Mouse (Mus musculus): Measurements from ENCODE around the gene Capg.

Capg gene

DNA sequence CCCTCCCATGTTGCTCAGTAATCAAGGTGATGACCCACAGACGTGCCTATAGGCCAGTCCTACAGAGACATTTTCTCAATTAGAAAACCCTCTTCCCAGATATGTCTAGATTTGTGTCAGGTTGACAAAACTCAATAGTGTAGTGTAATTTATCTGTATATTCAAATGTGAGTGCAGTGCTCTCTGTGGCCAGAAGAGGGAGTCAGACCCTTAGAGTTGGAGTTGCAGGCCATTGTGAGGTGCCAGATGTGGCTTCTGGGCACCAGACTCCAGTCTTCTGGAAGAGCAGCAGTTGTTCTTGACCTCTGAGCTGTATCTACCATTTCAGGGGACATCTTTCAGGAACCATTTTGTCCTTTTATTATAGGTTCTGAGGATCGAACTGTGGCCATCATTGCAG, 2.9 kb downstream of the Capg start:
- H3K27me3 ChIP-seq (ENCODE audit: control insufficient read depth, insufficient read depth, low read length, poor library complexity, severe bottlenecking): no peaks in the 10 kb centered on the region
- H3K36me3 ChIP-seq (ENCODE audit: control insufficient read depth, insufficient read depth, low read length, poor library complexity, severe bottlenecking): no peaks in the 10 kb centered on the region
- DNase-seq (ENCODE audit: low read depth, low spot score): no peak

DNA sequence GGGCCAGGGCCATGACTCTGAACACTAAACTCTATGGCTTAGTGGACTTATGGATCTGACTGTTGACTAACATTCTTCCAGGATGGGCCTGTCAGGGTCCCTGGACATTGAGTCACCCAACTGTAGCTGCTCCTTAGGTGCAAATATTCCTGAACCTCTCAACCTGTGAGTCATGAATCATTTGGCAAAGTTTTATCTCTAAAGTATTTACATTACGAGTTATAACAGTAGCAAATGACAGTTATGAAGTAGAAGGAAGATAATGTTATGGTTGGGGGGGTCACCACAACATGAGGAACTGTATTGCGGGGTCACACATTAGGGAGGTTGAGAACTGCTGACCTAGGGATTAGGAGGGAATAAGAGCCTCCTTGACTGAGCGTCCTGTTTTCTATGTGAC, 3.7 kb downstream of the Capg start:
- no peak for DNase-seq (ENCODE audit: low read depth, low spot score)
- Histone ChIP-seq H3K36me3 (ENCODE audit: control insufficient read depth, insufficient read depth, low read length, poor library complexity, severe bottlenecking) (no peaks in the 10 kb centered on the region), H3K27me3 (ENCODE audit: control insufficient read depth, insufficient read depth, low read length, poor library complexity, severe bottlenecking) (no peaks in the 10 kb centered on the region)

DNA sequence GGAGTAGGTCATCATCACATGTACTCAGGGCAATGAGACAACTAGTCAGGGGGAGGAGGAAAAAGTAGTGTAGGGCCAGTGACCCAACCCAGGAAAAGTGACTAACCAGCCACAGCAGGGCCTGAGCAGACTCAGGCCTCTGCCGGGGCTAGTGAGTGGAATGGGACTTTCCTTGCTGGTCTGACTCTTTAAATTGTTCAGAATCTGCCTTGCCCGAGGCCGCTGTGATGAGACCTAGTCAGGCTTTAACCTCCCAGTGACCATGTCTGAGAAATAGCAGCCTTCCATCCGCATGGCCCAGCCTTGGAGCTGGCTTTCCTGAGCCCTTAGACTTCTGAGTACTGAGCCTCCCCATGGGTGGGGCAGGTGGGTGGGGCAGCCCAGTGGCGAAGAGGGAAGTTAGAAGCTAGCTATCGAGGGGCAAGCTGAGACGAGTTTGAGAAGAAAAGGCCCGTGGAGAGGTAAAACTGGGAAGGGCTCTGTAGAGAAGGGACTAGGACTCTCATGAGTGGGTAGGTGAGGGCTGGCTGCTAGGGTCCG, 4.9 kb downstream of the Capg start:
- no peaks in the 10 kb centered on the region for H3K27me3 ChIP-seq (ENCODE audit: control insufficient read depth, insufficient read depth, low read length, poor library complexity, severe bottlenecking)
- peak; percentile 59 for DNase-seq (ENCODE audit: low read depth, low spot score)
- H3K36me3 ChIP-seq (ENCODE audit: control insufficient read depth, insufficient read depth, low read length, poor library complexity, severe bottlenecking): no peaks in the 10 kb centered on the region

DNA sequence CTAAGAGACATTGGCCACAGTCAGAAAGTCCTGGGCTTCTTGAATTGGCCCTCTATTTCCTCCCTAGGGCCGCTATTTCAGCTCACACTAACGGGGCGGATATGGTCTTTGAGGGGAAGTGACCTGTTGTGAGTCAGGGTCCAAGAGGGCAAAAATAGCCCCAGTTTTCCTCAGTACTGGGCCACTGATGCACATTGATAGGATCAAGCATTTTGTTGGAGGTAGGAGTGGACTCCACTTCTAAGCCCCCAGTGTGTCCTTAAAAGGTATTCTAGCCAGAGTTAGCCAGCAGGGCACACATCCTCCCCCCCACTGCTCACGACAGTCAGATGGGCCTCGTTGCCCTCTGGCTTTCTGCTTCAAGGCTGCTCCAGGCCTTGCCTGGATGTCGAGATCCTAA, 5.8 kb downstream of the Capg start:
- Histone ChIP-seq H3K27me3 (ENCODE audit: control insufficient read depth, insufficient read depth, low read length, poor library complexity, severe bottlenecking) (no peaks in the 10 kb centered on the region), H3K36me3 (ENCODE audit: control insufficient read depth, insufficient read depth, low read length, poor library complexity, severe bottlenecking) (no peaks in the 10 kb centered on the region; the same call in 1 of the 2 replicates)
- DNase-seq (ENCODE audit: low read depth, low spot score): peak; percentile 20

DNA sequence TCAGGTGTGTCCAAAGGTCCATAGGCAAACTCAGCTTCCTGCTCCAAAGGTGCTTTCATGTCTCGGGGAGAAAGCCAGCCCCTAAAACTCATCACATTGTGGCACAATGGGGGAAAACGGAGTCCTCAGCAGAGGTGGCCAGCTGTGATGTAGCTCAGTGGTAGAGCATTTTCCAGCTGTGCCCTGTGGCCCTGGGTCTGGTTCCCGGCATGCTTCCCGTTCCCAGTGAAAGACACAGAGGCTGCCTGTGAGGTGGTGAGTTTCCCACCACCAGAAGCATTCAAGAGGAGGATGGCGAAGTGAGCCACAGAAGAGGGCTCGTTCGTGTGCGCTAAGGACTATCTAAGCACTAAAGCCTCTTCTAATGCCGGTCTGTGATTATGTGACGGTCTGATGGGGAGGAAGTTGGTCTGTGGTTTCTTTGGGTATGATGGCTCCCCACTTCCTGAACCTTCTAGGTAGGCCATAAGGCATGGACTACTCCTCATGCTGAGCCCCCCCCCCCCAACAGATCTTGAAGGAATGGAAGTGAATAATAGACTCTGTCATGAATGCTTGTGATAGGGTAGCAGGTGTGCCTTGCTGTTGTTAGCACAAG, 6.4 kb downstream of the Capg start:
- Histone ChIP-seq H3K27me3 (ENCODE audit: control insufficient read depth, insufficient read depth, low read length, poor library complexity, severe bottlenecking) (no peaks in the 10 kb centered on the region), H3K36me3 (ENCODE audit: control insufficient read depth, insufficient read depth, low read length, poor library complexity, severe bottlenecking) (no peaks in the 10 kb centered on the region; the same call in none of the 2 replicates)
- DNase-seq (ENCODE audit: low read depth, low spot score): peak; percentile 63

DNA sequence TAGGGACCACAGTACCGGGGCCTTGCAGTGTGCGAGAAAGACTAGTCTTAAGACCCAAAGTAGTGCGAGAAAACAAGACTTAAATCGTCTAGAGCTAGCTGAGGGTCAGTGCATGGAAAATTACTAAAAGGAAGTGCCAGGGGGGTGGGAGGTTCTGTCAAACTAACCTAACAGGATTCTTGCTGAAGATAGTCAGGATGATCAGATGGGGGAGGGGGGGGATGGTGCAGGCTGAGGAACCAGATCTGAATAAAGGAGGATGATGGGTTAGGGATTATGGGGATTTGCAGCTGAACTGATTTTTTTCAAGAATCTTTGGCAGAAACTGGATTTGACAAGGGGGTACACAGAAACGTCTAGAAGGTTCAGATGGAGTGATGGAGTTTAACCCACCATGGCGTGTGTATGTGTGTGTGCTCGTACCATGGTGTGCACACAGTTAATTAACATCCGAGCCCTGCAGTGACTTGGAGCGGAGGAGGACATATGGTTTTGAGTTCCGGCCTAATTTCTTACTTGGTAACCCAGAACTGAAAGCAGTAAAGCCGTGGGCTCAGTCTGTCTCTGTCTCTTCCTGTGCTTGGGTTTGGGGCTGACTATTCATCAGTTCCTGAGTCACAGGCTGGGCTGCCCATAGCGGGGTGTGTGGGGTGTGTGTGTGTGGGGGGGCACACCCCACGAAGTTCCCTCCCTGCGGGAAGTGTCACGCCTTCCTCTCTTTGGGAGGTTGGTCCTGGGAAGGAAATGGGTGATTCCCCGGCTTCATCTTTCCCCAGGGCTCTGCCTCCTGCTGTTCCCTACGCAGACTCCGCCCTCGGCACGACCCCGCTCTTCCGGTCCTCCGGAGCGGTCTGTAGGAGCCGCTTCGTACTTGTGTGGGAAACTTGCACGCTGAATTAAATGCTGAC, 8.2 kb downstream of the Capg start:
- peaks cover 3% of the 10 kb centered on the region for H3K36me3 ChIP-seq (ENCODE audit: control insufficient read depth, insufficient read depth, low read length, poor library complexity, severe bottlenecking)
- DNase-seq (ENCODE audit: low read depth, low spot score): peak; percentile 66
- H3K27me3 ChIP-seq (ENCODE audit: control insufficient read depth, insufficient read depth, low read length, poor library complexity, severe bottlenecking): no peaks in the 10 kb centered on the region

DNA sequence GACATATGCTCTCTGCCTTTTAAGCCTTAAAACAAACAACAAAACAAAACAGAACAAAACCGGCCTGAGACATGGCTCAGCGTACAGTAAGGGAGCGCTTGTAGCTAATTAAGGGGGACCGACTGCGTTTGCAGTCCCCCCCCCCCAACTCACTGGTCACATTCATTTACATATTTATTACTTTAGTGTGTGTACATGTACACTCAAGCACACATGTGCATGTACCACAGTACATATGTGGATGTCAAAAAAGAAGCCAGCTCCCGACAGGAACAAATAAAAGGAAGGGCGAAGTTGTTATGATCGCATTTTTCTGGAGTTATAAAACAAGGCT, 8.9 kb downstream of the Capg start:
- peaks cover 5% of the 10 kb centered on the region for H3K36me3 ChIP-seq (ENCODE audit: control insufficient read depth, insufficient read depth, low read length, poor library complexity, severe bottlenecking)
- H3K27me3 ChIP-seq (ENCODE audit: control insufficient read depth, insufficient read depth, low read length, poor library complexity, severe bottlenecking): no peaks in the 10 kb centered on the region
- DNase-seq (ENCODE audit: low read depth, low spot score): no peak

DNA sequence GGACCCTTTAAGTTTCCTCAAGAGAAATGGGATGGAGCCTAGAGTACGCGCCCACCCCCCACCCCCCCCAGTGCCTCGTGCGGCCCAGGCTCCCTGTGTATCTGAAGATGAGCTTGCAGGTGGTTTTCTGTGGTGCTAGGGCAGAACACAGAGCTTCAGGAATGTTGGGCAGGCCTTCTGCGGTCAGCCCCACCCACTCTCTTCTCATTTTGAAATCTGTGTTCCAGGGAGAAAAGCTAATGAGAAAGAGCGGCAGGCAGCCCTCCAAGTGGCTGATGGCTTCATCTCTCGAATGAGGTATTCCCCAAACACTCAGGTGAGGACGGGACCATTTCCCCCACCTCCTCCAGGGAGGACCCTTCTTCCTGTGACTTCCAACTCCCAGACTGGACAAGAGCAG, 16.6 kb downstream of the Capg start:
- DNase-seq (ENCODE audit: low read depth, low spot score): no peak

DNA sequence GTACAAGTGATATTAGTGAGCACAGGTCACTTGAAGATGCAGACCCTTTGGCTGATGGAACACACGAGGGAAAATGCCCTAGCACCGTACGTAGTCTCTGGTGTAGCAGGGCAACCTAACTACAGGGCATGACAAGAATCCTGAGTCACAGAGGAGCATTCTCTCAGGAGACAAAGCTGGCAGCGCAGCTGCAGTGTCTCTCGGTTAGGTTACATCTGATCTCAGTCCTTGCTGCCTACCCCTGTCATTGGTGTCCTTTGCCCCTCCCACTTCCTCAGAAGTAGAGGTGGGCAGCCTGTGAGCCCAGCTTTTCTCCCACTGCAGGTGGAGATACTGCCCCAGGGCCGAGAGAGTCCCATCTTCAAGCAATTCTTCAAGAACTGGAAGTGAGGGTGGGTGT, 18.3 kb downstream of the Capg start:
- Histone ChIP-seq H3K27me3 (ENCODE audit: control insufficient read depth, insufficient read depth, low read length, poor library complexity, severe bottlenecking) (no peaks in the 10 kb centered on the region), H3K36me3 (ENCODE audit: control insufficient read depth, insufficient read depth, low read length, poor library complexity, severe bottlenecking) (peaks cover 5% of the 10 kb centered on the region)
- no peak for DNase-seq (ENCODE audit: low read depth, low spot score)

More for the DNA sequence above, 16.6 kb downstream of the Capg start:
- Histone ChIP-seq H3K27me3 (ENCODE audit: control insufficient read depth, insufficient read depth, low read length, poor library complexity, severe bottlenecking) (no peaks in the 10 kb centered on the region), H3K36me3 (ENCODE audit: control insufficient read depth, insufficient read depth, low read length, poor library complexity, severe bottlenecking) (peaks cover 8% of the 10 kb centered on the region)

DNA sequence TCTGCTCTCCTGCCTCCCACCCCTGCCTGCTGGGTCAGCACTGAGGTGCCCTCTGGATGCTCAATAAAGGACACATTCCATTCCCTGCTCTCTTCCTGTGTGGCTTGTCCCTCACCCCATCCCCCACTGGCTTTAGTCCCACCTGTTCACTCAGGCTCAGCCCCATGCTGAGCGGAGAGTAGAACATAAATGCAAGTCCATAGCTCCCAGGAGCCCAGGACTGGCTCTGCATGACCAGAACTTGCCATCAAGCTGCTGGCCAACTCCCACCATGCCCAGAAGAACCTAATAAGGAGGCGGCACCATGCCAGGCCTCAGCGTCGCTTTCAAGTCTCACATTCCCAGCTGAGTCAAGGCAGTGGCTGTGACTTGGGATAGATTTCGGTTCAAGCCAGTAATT, 18.7 kb downstream of the Capg start:
- Histone ChIP-seq H3K27me3 (ENCODE audit: control insufficient read depth, insufficient read depth, low read length, poor library complexity, severe bottlenecking) (no peaks in the 10 kb centered on the region), H3K36me3 (ENCODE audit: control insufficient read depth, insufficient read depth, low read length, poor library complexity, severe bottlenecking) (peaks cover 3% of the 10 kb centered on the region)
- DNase-seq (ENCODE audit: low read depth, low spot score): no peak

DNA sequence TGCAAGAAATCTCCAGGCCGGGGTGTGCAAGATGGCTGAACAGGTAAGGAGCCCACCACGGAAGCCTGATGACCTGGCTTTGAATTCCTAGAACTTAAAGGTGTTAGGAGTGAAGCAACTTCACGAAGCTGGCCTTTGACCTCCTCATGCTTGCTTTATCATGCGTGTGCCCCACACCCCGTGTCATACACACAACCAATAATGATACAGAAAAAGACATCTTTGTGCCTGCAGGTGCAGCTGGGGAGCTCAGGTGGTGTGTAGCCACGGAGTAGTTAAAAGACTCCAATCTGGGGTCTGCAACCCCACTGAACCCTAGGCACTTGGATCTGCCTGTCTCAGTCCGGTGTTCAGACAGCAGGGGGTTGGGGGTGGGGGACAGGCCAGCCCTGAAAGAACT, 21.3 kb downstream of the Capg start:
- Histone ChIP-seq H3K27me3 (ENCODE audit: control insufficient read depth, insufficient read depth, low read length, poor library complexity, severe bottlenecking) (no peaks in the 10 kb centered on the region), H3K36me3 (ENCODE audit: control insufficient read depth, insufficient read depth, low read length, poor library complexity, severe bottlenecking) (no peaks in the 10 kb centered on the region; the same call in none of the 2 replicates)
- DNase-seq (ENCODE audit: low read depth, low spot score): no peak

DNA sequence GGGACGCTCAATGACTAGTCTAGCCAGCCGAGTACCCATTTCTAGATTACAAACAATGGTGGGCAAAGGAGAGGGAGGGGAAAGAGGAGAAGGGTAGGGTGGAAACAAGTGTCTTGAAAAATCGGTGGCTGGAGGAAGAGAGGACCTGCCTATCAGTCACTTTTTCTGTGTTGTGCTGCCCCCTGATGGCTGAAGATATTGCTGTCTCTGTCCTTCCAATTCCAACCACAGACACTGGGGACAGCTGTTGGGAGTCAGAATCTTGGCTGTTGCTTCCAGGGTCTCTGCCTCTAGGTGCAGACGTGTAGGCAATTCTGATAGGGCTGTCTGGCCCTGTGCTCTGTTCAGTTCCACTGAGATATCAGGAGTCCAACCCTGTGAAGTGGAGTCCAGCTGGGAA, 21.9 kb downstream of the Capg start:
- DNase-seq (ENCODE audit: low read depth, low spot score): peak; percentile 91
- Histone ChIP-seq H3K27me3 (ENCODE audit: control insufficient read depth, insufficient read depth, low read length, poor library complexity, severe bottlenecking) (no peaks in the 10 kb centered on the region), H3K36me3 (ENCODE audit: control insufficient read depth, insufficient read depth, low read length, poor library complexity, severe bottlenecking) (no peaks in the 10 kb centered on the region; the same call in none of the 2 replicates)

DNA sequence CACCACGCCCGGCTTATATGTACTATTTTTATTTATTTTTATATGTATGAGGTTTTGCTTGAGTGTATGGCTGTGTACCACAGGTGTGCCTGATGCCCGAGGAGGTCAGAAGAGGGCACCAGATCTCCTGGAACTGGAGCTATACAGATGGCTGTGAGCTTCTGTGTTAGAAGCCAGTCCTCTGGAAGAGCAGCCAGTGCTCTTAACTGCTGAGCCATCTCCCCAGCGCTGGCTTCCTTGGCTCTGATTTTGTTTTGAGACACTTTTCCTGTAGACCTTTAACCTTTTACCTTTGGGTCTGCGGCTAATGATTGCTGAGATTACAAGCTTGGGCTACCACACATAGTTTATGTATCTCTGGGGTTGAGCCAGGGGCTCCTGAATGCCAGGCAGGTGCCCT, 23.3 kb downstream of the Capg start:
- Histone ChIP-seq H3K36me3 (ENCODE audit: control insufficient read depth, insufficient read depth, low read length, poor library complexity, severe bottlenecking) (no peaks in the 10 kb centered on the region; the same call in 1 of the 2 replicates), H3K27me3 (ENCODE audit: control insufficient read depth, insufficient read depth, low read length, poor library complexity, severe bottlenecking) (no peaks in the 10 kb centered on the region)
- DNase-seq (ENCODE audit: low read depth, low spot score): no peak

DNA sequence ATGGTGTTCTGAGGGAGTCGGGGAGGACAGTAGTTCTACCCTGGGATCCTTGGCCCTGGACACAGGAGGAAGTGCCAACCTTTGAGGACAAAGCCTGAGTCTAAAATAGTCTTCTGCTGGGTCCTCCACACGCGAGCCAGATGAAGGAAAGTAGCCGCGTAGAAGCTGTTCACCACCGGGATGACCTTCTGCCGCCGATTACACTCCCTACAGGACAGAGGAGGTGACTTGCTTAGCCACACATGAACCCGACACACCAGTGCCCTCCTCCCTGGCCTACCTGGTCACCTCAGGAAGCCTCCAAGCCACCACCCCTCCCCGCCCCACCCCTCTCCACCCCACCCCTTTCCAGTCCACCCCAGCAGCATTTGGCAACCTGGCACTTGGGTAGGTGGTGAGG, 24.5 kb downstream of the Capg start:
- no peaks in the 10 kb centered on the region; the same call in 1 of the 2 replicates for H3K36me3 ChIP-seq (ENCODE audit: control insufficient read depth, insufficient read depth, low read length, poor library complexity, severe bottlenecking)
- H3K27me3 ChIP-seq (ENCODE audit: control insufficient read depth, insufficient read depth, low read length, poor library complexity, severe bottlenecking): no peaks in the 10 kb centered on the region
- no peak for DNase-seq (ENCODE audit: low read depth, low spot score)

DNA sequence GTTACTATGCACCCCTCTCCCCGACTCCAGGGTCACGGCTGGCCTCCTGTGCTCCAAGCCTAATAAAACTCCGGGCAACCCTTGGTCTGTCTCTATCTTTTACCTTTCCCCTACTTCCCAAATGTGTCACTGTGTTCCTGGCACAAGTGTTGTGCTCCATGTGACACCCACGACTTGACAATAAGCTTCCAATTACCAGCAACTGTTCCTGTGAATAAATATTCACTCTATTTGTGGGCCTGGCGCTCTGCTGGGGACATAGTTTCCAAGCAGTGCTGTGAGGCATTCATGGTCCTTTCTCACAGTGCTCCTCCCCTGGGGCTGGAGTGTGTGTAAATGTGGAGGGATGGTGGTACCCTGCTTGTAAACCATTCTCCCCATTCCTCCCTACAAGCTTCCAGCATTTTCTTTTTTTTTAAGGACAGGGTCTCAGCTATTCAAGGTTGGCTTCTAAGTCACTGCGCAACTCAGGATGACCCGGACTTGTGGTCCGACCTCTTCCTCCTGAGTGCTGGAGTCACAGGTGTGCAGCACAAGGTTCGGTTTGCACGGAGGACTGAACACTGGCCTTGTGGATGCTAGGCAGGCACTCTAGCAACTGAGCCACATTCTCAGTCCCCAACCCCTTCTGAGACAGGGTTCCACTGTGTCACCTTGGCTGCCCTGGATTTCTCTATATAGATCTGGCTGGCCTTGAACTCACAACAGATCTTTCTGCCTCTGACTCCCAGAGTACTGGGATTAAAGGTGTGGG, 26.6 kb downstream of the Capg start:
- H3K36me3 ChIP-seq (ENCODE audit: control insufficient read depth, insufficient read depth, low read length, poor library complexity, severe bottlenecking): no peaks in the 10 kb centered on the region; the same call in none of the 2 replicates
- no peaks in the 10 kb centered on the region for H3K27me3 ChIP-seq (ENCODE audit: control insufficient read depth, insufficient read depth, low read length, poor library complexity, severe bottlenecking)
- DNase-seq (ENCODE audit: low read depth, low spot score): no peak
